Mouse (Mus musculus): ENCODE data around the gene Ctdspl2. TPM values are rescaled to one million over a fixed set of nuclear protein-coding genes. Genes with fewer than 3 reads are reported as not detected.

Ctdspl2 gene
- 0.52 and 0.57 TPM in 2 replicates for polyA plus RNA-seq (2012; rRNA removed; ENCODE audit: low replicate concordance)

GRCm38 (mm10) chr2:121955765-121956223 is at the start of gene Ctdspl2, which contains the start of gene Mageb3:
TSS of gene Ctdspl2 (plus strand) at chr2:121956001.
TSS of gene Mageb3 (minus strand) at chr2:121956092.

GRCm38 (mm10) chr2:122027862-122028755 is 72.3 kb downstream of the Ctdspl2 start, which contains the start of gene Eif3j1:
TSS of gene Eif3j1 (plus strand) at chr2:122028546.

Other genes with a start within 250 kb of the Ctdspl2 start
- 0.50 and 0.57 TPM in 2 replicates for gene Frmd5, start 148.9 kb upstream of the Ctdspl2 start, polyA plus RNA-seq (2012; rRNA removed; ENCODE audit: low replicate concordance)
- 1.3 and 9.4 TPM in 2 replicates for gene Casc4, start 89.0 kb upstream of the Ctdspl2 start, polyA plus RNA-seq (2012; rRNA removed; ENCODE audit: low replicate concordance)
- not detected in 2 replicates for gene Mageb3, start 91 bp downstream of the Ctdspl2 start, polyA plus RNA-seq (2012; rRNA removed; ENCODE audit: low replicate concordance)
- gene Eif3j1, start 72.5 kb downstream of the Ctdspl2 start, polyA plus RNA-seq (2012; rRNA removed; ENCODE audit: low replicate concordance) = 2.8 and 3.4 TPM in 2 replicates
- 2.7 and 3.8 TPM in 2 replicates for gene Spg11, start 162.4 kb downstream of the Ctdspl2 start, polyA plus RNA-seq (2012; rRNA removed; ENCODE audit: low replicate concordance)
- gene B2m, start 191.7 kb downstream of the Ctdspl2 start, polyA plus RNA-seq (2012; rRNA removed; ENCODE audit: low replicate concordance) = 999 and 1,700 TPM in 2 replicates
- not detected in 2 replicates for gene Trim69, start 204.7 kb downstream of the Ctdspl2 start, polyA plus RNA-seq (2012; rRNA removed; ENCODE audit: low replicate concordance)
- not detected in 2 replicates for gene Patl2, start 230.2 kb downstream of the Ctdspl2 start, polyA plus RNA-seq (2012; rRNA removed; ENCODE audit: low replicate concordance)
- not detected in 2 replicates for gene Terb2, start 230.3 kb downstream of the Ctdspl2 start, polyA plus RNA-seq (2012; rRNA removed; ENCODE audit: low replicate concordance)